Mouse (Mus musculus) MN1 (cell line): ENCODE measurements at regions not wholly inside any gene's neighbourhood (a gene's known extent, or its start where the extent isn't known, plus 50 kb on each side); places are given as distances from the start of the nearest gene placed in this dataset.
A peak's percentile ranks its signal among the peaks of the same experiment; 100 is the strongest.

Experiments
- DNase-seq: peaks from one replicate; pipeline ENCODE4 v3.0.0-alpha.2; 2016; ENCODE audit warnings: low spot score

DNA sequence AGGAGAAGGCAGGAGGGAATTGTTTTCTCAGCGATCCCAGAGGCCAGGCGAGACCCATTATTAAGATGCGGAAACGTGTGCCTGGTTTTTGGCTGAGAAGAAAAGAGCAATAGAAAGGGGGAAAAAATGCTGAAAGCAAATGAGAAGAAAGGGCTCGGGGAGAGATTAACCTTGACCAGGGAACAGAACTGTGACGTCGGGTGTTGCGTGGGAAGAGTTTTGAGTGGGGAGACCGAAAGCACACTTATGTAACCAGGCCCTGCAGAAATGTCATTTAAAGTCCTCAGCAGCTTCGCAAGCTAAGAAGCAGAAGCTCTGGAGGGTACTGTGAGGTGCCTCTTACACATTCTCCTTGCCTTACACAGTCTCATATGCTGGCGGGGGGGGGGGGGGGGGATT is 111.0 kb upstream of the Frmd6 start:
- no peak for DNase-seq

DNA sequence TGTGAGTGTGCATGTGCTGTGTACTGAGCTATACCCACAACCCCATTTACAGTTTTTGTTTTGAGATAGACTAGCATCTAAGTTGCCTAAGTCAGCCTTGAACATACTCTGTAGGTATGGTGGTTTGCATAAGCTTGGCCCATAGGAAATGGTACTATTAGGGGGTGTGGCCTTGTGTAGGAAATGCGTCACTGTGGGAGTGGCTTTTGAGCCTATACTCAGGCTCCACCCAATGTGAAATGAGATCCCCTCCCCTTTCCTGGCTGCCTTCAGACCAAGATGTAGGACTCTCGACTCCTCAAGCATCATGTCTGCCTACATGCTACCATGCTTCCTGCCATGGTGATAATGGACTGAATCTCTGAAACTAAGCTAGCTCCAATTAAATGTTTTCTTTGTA is 109.5 kb upstream of the Frmd6 start:
- no peak for DNase-seq

DNA sequence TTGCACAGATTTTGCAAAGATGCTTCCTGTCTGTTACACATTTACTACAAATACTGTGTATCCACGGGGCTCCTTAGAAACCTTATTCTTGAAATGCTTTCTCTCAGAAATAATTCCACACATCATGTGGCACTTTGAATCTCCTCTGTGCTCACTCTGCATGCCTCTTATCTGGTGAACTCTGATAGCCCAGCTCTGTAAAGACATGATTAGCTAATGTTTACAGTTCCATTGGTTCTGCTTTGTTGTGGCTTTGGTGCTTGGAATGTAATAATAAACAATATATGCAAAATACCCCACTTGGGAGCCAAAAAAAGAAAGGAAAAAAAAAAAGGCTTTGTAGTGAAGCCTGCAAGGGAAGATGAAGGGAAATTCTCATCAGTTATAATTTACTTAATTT is 106.7 kb upstream of the Frmd6 start:
- no peak for DNase-seq

DNA sequence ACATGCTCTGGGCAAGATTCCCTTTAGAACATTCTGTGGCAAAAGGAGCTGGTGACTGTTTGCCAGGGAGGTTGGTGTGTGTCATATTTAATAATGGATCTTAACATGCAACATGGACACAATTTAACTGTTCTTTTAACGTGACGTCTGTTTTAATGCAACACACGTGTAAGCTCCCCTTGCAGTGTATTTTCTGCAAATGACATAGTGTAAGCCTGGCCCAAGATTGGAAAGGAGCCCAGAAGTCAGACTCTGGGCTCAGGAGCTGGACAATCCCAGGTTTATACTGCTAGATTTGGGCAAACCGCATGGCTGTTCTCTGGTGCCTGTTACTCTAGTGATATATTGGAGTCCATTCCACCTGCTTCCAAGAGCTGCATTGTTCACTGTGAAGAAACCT is 106.1 kb upstream of the Frmd6 start:
- DNase-seq, result peak; percentile 71

DNA sequence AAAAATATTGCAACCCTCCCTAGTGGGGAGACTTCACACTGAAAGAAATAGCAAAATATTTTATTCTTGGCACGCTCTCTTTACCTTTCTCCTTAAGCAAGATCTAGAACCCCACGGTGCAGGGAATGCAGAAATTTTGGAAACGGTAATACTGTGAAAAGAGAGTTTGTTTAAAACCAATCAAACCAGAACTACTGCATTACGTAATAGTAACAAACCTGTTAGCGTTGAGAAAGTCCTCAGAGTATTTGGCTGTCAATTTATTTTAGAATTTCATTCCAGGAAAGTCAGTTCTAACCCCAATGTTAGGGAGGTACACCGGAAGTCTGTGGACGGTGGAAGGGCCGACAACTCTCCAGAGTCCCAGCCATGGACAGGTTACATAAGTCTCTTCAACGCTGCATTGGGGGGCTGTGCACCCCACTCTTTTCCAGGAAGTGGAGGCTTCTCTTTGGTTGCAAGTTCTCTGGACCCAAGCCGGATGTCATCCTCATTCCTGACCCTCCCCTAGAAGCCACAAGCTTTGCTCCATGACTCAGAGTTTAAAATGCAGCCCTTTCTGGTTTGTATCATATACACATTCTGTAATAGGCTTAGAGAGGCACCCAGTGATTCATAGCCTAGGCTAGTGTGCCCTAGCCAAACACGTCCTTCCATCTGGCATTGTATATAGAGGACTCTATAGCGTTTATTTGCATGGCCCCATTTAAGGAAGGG is 105.0 kb upstream of the Frmd6 start:
- peak; percentile 70 for DNase-seq

DNA sequence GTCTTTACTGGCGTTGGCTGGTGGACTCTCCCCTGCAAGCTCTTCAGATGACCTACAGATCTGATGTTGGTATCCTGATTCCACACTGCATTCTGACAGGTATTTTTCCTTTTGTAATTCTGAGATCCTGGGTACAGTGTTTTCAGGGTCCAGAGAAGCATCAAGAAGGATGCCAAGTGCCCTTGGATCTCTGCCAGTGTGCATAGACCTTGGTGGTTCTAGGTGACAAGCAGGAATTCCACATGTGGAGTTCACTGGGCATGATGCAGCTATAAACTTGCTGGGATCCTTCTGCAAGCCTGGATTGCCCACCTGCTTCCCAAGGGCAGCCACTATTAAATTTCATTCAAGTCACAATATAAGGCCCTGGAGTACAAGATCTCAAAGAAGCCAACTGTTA is 100.0 kb upstream of the Frmd6 start:
- no peak for DNase-seq

DNA sequence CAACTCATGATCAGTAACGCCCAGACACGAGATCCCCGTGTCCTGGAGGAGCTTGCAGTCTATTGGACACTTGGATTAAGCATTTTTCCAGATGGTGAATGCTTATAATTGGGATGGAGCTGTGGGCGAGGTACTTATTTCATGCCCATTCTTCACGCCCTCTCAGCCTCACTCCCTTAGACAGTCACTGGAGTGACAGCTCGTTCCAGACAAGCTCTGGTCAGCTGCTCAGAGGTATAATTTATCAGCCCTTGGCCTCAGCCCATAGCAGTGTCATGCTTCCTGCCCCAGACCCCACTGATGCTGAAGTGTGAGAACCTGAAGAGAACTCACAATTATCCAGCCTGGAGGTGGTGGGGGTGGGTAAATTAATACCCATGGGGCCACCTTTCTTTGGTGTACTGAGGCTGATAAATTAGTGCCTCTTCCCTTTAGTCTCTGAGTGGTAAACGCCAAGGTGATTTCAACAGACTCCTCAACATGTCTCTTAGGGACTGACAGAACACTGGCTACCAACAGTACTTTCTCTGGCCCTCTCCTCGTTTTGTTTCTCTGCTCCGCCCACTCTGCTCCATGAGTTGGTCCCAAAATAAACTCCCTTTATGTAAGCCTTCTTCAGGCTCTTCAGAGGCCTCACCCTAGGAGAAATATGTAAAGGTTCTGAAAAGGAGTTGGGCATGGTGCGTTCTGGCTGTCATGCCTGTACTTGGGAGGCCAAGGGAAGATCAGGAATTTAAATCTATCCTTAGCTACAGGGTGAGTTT is 97.6 kb upstream of the Frmd6 start:
- no peak for DNase-seq

- DNase-seq, result no peak
Observed at GRCm38 (mm10) chr12:70728407-70728806, 96.9 kb upstream of the Frmd6 start.

- no peak for DNase-seq
Observed at GRCm38 (mm10) chr12:70729961-70730360, 95.4 kb upstream of the Frmd6 start.

DNA sequence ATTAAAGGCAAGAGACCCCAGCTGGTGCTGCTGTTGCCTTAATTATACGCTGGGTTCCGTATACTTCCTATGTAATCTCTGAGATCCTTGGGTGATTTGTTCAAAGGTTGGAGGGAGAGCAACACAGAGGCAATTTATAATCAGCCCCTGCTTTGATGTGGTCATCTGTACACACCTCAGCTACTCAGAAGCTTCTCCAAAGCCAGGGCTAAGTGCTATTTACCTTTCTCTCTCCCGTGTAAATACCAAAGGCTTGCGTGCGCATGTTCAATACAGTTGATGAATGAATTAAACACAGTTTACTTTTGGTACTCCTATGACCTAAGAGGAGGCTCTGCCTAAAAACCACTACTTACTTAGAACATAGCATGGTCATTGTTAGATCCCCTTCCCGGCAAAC is 93.8 kb upstream of the Frmd6 start:
- DNase-seq, result no peak

DNA sequence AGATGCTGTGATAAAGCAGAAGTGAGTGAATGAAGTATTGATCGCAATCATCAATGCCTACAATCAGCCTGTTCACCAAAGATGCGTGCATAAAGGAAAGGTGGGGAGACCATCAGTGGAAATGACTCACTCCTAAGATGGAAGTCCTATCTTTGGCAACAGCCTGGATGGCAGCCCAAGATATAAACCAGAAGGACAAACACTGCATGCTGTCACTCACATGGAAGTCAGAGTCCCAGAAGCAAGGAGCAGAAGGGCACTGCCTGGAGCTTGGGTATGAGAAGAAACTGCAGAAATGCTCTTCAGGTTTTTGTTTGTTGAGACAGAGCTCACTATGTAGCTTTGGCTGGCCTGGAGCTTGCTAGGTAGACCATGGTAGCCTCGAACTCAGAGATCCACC is 92.7 kb upstream of the Frmd6 start:
- no peak for DNase-seq

DNA sequence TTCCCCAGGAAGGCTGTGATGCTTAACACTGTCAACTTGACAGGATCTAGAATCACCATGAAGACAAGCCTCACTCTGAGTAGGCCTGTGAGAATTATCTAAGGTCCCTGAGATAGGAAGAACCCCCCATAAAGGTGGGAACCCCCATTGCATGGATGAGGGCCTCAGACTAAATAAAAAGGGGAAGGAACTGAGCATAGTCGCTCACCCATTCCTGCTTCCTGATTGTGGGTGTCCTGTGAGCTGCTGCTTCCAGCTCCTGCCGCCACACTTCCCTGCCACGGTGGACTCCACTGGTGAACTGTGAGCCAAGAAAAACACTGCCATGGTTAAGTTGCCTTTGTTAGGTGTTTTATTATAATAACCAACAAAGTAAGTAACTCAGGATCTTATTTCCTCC is 86.8 kb upstream of the Frmd6 start:
- no peak for DNase-seq

- no peak for DNase-seq
Observed at GRCm38 (mm10) chr12:70739316-70739715, 86.0 kb upstream of the Frmd6 start.

GRCm38 (mm10) chr12:70739766-70740165 is 85.5 kb upstream of the Frmd6 start:
- no peak for DNase-seq

- no peak for DNase-seq
Observed at GRCm38 (mm10) chr12:70742836-70743235, 82.5 kb upstream of the Frmd6 start.

GRCm38 (mm10) chr12:70745681-70746080 is 79.6 kb upstream of the Frmd6 start:
- no peak for DNase-seq

DNA sequence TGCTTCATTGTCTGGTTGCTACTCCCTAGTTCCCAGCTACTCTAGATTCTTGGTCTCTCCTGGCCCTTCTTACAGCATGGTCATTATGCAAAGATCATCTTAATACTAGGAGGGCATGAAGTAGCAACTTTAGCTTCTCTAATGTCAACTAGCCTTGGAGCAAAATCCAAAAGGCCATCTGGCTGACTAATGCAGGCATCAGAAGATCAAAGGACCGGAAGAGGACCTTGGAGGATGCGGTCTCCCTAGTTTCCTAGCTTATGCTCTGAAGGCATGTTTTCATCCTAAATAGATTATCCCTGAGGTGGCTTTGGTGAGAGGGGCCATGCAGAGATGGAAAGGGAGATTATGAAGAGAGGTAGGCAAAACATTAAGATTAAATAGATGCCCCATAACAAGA is 75.7 kb upstream of the Frmd6 start:
- DNase-seq, result peak; percentile 25

DNA sequence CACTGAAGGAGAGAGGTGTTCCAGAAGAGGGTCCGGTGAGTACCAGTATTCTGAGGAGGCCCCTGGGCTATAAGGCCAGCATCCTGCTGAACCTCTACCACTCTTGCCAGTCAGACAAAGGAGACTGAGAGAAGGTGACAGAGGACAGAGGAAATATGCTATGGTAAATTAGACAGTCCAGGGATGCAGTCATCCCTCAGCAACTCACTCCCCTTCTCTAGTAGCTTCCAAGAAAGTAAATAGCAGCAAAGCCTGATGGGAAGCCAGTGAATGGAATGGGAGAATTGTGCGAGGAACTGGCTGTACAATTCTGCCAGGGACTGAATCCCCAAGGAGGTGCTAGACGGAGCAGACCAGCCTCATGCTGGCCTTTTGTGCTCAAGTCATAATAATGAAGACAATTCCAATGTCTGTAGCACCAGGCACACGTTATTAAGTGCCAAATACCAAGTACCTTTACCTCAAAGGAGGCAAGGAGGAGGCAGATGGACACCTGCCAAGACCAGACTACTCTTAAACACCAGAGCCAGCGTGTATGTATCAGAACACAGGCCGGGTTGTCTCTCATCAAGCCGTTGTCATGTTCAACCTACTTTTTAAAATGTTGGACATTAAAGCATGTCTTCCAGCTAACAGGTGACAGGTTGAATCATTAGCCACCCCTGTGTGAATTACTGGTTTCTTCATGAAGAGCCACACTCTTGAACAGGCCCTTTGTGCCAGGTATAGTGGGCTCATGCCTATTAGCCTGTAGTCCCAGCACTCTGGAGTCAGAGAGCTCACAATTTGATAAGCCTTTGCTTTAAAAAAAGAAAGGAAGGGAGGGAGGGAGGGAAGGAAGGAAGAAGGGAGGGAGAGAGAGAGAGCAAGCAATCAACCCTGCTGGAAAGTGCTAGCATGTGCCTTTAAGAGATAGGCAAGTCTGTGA is 74.4 kb upstream of the Frmd6 start:
- DNase-seq, result no peak

- DNase-seq, result no peak
Observed at GRCm38 (mm10) chr12:70752266-70752910, 72.9 kb upstream of the Frmd6 start.

- DNase-seq, result no peak
Observed at GRCm38 (mm10) chr12:70752911-70753290, 72.4 kb upstream of the Frmd6 start.

- no peak for DNase-seq
Observed at GRCm38 (mm10) chr12:70753458-70753857, 71.9 kb upstream of the Frmd6 start.

DNA sequence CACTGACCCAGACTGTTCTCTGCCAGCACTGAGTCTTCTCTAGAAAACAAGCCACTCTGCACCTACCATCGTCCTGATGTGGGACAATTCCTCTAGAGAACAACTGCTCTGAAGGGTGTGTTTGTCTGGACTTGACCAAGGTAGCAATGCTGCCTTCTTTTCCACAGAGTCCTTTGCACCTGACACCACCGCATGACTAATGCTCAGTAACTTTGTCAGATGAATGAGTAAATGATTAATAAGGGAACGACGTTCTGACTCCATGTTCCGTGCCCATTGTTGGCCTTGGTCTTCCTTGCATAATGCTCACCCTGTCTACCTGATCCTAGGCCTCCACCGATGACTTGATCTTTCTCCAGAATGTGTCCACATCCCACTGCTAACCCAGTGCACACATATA is 67.2 kb upstream of the Frmd6 start:
- DNase-seq, result no peak
